Mouse (Mus musculus) monocyte, adult 2 months (primary cell): Measurements from ENCODE around the gene Optn.

ENCODE experiments used
- DNase-seq, 2 experiments: peaks; one replicate each; pipeline ENCODE4 v3.0.0; 2022; ENCODE audit warnings: low spot score in 2 of 2, low read depth in 1 of 2

Gene Optn

GRCm38 (mm10) chr2:4993584-4993983, 70.3 kb downstream of the Optn start:
- no peak for DNase-seq

- no peak for DNase-seq
Measured at GRCm38 (mm10) chr2:4988826-4989424, 74.9 kb downstream of the Optn start.

GRCm38 (mm10) chr2:4987388-4988180, 76.3 kb downstream of the Optn start:
- no peak for DNase-seq

- no peak for DNase-seq
Measured at GRCm38 (mm10) chr2:4986798-4987197, 77.1 kb downstream of the Optn start.

- no peak for DNase-seq
Measured at GRCm38 (mm10) chr2:4985000-4985399, 78.9 kb downstream of the Optn start.

- DNase-seq = no peak
Measured at GRCm38 (mm10) chr2:4983987-4984386, 79.9 kb downstream of the Optn start.

- DNase-seq = no peak
Measured at GRCm38 (mm10) chr2:4978091-4978490, 85.8 kb downstream of the Optn start.

GRCm38 (mm10) chr2:4975807-4976206, 88.0 kb downstream of the Optn start, which contains the start of gene Ucma:
Ucma (plus strand) TSS chr2:4976122.
- no peak for DNase-seq
